Mouse (Mus musculus): ENCODE results near the gene Mia3.
"Not testable (repeated sequence)": the region's sequence is repeated elsewhere in the genome, so short reads cannot be mapped to it uniquely, and the experiment has no call there.

DNA sequence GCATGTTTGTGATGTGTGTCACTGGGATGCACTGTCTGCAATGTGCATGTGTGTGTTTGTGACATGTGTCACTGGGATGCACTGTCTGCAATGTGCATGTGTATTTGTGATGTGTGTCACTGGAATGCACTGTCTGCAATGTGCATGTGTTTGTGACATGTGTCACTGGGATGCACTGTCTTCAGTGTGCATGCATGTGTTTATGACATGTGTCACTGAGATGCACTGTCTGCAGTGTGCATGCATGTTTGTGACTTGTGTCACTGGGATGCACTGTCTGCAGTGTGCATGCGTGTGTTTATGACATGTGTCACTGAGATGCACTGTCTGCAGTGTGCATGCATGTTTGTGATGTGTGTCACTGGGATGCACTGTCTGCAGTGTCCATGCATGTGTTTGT is 26.5 kb downstream of the Mia3 start:
- not testable (repeated sequence) for TF ChIP-seq CTCF, EP300 (IDR thresholded peaks at IDR 0.05)
